Mouse (Mus musculus): Measurements from ENCODE around the gene Erc2.

GRCm38 (mm10) chr14:28457428-28457827, 835.2 kb downstream of the Erc2 start:
- TF ChIP-seq CTCF (conservative IDR thresholded peaks at IDR 0.05; ENCODE audit: low read length): no peak
- TF ChIP-seq NANOG (IDR thresholded peaks at IDR 0.05; ENCODE audit: borderline replicate concordance, low read length): no peak

Data from E14TG2a.4 (cell line).